Mouse (Mus musculus) embryonic fibroblast, embryonic 13.5 days (primary cell): ENCODE measurements around the gene Gm11213. TPM values are rescaled to one million over a fixed set of nuclear protein-coding genes. Genes with fewer than 3 reads are reported as not detected.

ENCODE experiments used
- H3K27ac ChIP-seq: 2 replicates; pipeline ENCODE4 v1.5.1; 2012; ENCODE audit warnings: low read length, control low read depth, inconsistent platforms; ENCODE audit not compliant: insufficient read depth
- H3K4me1 ChIP-seq: 2 replicates; pipeline ENCODE4 v1.6.1; 2011; ENCODE audit warnings: low read length; ENCODE audit not compliant: control insufficient read depth, insufficient read depth
- H3K4me3 ChIP-seq: 2 replicates; pipeline ENCODE4 v1.5.1; 2011; ENCODE audit warnings: mild to moderate bottlenecking, control low read depth, low read length; ENCODE audit not compliant: insufficient read depth
- CTCF ChIP-seq: IDR thresholded peaks from 2 replicates; pipeline ENCODE4 v1.5.1; 2011; ENCODE audit warnings: mild to moderate bottlenecking, control low read depth, low read length, moderate library complexity, borderline replicate concordance; ENCODE audit not compliant: insufficient read depth
- POLR2A ChIP-seq: IDR thresholded peaks from 2 replicates; pipeline ENCODE4 v1.6.1; 2011; ENCODE audit warnings: low read depth, mild to moderate bottlenecking, control low read depth, low read length, moderate library complexity
- polyA plus RNA-seq: library from polyadenylated mRNA; stranded (reverse); fragments of >200 nt; gene quantifications from 2 replicates; pipeline ENCODE4 v1.2.4, GENCODE M21; 2011; ENCODE audit warnings: low read depth; ENCODE audit not compliant: missing spikeins, insufficient read length

Gm11213 gene
- polyA plus RNA-seq, 1 experiment: not detected

DNA sequence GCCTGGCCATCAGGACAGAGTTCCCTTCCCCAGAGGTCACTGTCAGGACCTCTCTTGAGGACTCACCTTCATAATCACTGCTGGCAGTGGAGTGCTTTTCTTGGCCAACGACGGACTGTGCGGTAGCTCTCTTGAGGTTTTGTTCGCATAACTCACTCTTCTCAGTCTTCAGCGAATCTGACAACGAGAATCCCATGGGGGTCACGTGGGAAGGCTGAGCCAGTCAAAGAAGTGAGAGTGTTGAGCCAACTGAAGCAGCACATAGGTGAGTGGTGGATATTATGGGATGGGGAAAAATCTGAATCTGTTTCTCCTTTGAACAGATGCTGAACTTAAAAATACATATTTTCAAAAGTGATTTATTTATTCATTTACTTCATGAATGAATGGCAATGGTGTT, 3.3 kb upstream of the Gm11213 start:
- TF ChIP-seq CTCF (no peak), POLR2A (no peak)
- H3K4me3 ChIP-seq: no peak overlapping the region
- H3K4me1 ChIP-seq: no peaks in the 10 kb centered on the region
- H3K27ac ChIP-seq: no peak overlapping the region

DNA sequence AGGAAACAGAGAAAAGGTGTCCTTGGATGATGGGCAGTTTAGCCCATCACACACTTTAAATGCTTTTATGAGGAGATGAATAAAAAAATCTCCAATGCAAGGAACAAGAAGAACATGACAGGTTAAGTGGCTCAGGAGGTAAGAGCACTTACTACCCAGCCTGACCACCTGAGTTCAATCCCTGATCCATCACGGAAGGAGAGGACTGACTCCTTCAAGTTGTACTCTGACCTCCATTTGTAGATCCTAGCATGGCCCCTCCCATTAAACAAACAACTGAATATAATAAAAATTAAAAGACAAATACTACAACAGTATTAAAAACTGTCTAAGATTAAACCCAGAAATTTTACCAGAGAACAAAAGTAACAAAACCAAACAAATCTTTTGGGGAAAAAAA, 907 bp upstream of the Gm11213 start:
- no peak for TF ChIP-seq POLR2A
- TF ChIP-seq CTCF: no peak
- Histone ChIP-seq H3K4me1 (no peaks in the 10 kb centered on the region), H3K4me3 (no peak overlapping the region), H3K27ac (no peak overlapping the region)

DNA sequence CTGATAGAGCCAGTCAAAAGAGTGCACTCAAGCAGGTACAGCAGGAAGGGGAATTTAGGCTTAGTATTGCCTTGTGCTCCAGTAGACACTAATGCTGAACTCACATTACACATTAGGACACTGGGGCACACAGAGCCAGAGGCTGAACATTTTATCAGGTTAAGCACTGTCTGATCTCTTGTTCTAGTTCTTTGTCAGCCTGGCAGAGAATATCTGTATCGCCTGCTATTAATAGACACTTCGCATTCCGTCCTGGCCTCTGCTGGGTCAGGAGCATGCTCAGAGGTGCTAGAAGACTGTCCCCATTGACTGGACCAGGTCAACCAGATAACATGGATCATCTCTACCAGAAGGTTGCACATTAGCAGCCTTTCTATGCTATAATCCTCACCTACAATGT, 484 bp upstream of the Gm11213 start:
- H3K4me1 ChIP-seq: no peaks in the 10 kb centered on the region
- TF ChIP-seq CTCF: no peak
- no peak for TF ChIP-seq POLR2A
- H3K4me3 ChIP-seq: no peak overlapping the region
- H3K27ac ChIP-seq: no peak overlapping the region

DNA sequence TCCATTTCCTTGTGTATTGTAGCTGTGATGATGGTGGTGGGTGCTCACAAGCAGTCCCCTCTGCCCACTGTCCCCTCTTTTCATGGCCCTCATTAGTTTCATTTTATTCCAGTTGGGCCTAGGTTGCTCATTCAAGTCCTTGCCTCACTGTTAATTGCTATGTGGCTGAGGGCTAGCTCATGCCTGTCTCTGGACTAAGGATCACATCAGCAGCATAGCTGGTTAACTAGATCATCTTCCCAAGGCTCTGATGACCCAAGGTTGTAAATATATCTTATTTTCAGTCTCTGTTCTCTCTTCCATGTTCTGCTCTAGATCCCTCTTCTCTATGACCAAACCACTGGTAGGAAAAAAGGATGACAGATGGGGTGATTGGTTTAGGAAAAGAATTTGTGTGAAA, 3.8 kb downstream of the Gm11213 start:
- Histone ChIP-seq H3K4me1 (no peaks in the 10 kb centered on the region), H3K27ac (no peak overlapping the region), H3K4me3 (no peak overlapping the region)
- TF ChIP-seq POLR2A: no peak
- TF ChIP-seq CTCF: no peak

DNA sequence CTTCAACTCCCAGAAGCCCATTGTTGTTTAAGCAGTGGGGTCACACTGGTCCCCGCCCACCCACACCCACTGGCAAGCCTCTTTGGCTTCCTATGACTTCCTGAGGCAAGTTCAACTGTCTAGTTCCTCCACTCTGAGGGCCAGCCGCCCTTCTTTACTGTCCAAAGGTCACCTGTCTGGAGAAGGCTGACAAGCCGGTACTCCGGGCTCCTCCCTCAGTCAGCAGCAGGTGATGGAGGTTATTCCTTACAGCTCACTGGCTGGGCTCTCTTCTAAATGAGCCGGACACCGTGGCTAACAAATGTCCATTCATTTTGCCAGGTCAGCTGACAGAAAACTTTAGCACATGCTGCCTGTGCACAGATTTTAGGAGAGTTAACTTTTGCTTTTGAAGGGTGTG, 4.3 kb downstream of the Gm11213 start:
- Histone ChIP-seq H3K4me1 (no peaks in the 10 kb centered on the region), H3K4me3 (no peak overlapping the region), H3K27ac (no peak overlapping the region)
- TF ChIP-seq CTCF (no peak), POLR2A (no peak)

DNA sequence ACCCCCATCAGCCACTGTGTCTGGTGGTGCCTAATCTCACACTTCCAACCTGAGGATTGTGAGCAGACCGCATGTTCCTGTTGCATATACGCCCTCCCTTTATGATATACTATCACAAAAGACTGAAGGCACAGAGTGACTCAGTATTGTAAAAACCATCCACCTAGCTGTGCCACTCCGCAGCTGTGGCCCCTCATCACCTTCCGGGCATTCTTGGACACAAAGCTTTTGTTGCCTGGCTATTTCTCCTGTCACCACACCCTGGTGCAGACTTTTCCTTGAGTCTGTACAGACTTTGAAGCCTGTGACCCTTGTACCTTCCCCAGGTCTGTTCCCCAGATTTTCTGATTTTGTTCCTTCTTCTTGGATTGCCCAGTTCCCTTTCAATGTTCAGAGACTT, 9.1 kb downstream of the Gm11213 start:
- TF ChIP-seq POLR2A (no peak), CTCF (no peak)

DNA sequence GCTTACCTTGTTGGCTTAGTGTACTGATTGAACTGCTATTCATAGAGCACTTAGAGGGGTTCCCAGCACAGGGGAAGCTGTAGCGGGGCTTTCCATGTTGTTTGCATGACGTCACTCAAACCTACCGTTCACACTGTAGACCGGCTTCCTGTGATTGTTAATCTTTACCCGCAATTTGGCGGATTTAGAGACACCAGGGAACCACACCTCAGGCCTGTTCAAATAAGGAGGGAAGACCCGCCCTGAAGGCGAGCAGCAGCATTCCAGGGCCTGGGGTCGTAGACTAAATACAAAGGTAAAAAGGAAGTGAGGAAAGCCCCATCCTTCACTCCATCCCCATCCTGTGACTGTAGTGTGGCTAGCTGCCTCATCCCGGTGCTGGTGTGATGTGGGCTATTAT, 9.8 kb downstream of the Gm11213 start:
- Histone ChIP-seq H3K4me1 (no peaks in the 10 kb centered on the region), H3K4me3 (no peak overlapping the region), H3K27ac (no peak overlapping the region)
- no peak for TF ChIP-seq POLR2A
- TF ChIP-seq CTCF: no peak

More for the DNA sequence above, 9.1 kb downstream of the Gm11213 start:
- Histone ChIP-seq H3K4me1 (no peaks in the 10 kb centered on the region), H3K27ac (no peak overlapping the region), H3K4me3 (no peak overlapping the region)

DNA sequence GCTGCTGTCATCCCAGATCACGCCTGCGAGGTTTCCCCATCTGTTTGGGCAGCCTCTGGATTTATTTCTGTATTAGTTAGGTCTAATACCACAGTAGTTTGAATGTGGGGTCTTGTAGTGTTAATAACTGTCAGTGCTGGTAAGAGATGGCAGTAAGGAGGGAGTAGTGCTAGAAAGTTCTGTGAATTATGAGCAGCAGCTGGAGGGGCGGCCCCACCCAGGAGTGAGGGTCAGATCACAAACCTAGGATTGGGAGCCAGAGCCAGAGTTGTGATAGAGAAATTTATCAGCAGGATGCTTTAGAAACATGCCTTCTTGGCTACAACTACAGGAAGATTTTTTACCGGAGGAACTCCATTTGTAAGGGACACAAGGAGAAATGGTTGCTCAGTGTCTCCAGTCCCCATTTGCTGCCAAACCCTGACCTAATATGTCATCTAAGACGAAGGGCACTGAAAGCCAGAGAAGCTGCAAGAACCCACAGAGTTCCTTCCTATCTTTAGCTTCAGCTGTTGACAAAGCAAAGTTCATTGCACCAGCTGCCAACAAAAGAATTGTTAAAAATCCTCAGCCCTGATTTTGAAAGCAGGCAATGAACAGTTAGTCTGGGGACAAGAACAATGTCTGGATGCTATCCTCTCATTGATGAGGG, 10.5 kb downstream of the Gm11213 start:
- H3K4me3 ChIP-seq: no peak overlapping the region

DNA sequence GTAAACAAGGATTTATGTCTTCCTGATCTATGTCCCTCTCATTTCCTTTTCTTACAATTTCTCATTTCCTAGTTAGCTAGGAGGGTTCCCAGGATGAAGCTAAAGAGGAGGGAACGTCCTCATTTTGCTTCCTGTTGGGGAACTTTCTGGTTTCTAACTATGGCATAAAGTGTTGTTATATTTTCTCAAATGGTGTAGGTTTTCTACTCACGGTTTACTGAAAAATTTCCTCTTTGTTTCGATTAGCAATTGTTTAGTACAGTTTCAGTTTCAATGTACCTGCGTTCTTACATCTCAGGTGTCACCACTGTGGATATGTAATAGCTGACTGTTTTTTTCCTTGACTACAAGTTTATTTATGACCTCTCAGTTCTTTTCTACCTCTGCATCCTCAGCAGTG, 14.5 kb downstream of the Gm11213 start:
- H3K4me3 ChIP-seq: no peak overlapping the region
- no peak for TF ChIP-seq POLR2A
- TF ChIP-seq CTCF: no peak
- H3K4me1 ChIP-seq: no peaks in the 10 kb centered on the region
- H3K27ac ChIP-seq: no peak overlapping the region

More for the DNA sequence above, 10.5 kb downstream of the Gm11213 start:
- H3K4me1 ChIP-seq: no peaks in the 10 kb centered on the region
- no peak for TF ChIP-seq CTCF
- no peak for TF ChIP-seq POLR2A
- no peak overlapping the region for H3K27ac ChIP-seq

DNA sequence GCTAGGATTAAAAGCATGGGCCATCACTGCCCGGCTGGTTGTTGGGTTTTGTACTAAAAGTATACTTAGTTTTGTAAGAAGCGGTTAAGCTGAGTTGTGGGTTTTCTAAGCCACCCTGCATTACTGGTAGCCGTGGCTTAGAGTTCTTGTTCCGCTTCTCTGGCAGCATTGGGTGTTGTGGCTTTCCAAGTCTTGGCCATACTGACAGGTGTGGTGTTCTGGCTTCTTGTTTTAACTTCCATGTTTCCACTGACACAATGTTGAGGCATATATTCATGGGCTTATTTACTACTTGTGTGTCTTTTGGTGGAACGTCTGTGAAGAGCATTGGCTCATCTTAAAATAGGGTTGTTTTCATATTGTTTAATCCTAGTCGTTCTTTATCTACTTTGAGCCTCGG, 15.1 kb downstream of the Gm11213 start:
- H3K4me3 ChIP-seq: no peak overlapping the region
- no peak overlapping the region for H3K27ac ChIP-seq
- TF ChIP-seq CTCF (no peak), POLR2A (no peak)
- no peaks in the 10 kb centered on the region for H3K4me1 ChIP-seq

DNA sequence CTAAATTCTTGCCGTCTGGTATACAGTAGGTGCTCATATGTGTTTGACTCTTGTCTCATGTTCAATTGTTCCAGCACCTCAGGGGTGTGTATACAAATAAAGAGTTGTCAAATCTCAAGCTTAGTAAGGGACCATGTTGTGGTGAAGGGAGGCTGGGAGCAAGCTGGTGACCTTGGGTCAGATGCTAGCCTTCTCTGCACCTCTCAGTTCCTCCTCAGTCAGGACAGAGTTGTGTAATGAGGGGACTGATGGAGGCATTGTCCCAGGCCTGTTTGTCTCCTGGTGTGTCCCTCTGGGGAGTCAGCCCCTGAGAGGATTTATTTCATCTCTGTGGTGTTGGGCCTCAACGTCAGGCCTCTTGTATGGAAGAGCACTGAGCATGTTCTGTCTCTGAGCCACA, 18.8 kb downstream of the Gm11213 start:
- no peak overlapping the region for H3K4me3 ChIP-seq
- H3K27ac ChIP-seq: no peak overlapping the region
- no peaks in the 10 kb centered on the region for H3K4me1 ChIP-seq
- TF ChIP-seq POLR2A: no peak
- TF ChIP-seq CTCF: no peak
